Comparison of ENCODE assay signal across 1 mouse cellular context in the genomic region with DNA sequence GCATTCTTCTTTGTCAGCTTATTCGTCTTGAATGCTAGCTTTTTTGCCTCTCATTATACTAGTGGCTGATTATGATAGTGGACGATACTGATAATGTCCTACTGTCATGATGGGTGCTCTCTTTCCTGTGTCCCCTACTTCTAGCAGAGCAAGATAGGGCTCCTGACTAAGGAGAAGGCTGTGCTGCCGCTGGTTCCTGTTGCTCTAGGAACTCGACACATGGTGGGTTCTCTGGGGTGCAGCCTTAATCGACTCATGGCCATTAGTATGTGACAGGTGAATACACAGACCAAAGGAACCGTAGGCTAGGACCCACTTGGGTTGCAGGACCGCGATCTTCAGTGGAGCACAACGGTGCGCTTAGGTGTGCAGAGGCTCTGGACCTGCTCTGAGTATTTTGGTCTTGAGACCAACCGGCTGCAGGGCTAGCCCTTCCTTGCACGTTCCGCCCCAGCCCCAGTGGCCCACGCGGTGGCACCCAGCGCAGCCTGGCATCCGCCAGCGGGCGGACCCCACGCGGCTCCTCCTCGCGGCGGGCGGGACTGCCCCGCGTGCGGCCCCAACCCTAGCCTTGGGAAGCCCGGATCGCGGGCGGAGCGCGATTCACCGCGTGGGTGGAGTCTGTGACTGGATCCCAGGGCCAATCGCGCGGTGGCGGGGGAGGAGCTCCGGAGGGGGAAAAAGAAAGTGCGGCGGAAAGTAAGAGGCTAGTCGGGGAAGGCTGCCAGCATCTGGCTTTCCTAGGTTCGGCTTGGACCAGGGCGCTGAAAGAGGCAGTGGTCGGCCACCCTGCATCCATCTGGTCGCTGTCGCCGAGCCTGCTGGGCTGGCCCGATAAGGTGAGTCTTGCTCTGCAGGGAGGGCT.
TF ChIP-seq lines count a peak whose summit lies in the region.

TSS of gene Il1rap (plus strand) at position 657 of the 865 bp plus-strand sequence.

TF ChIP-seq in CH12.LX, 34 proteins besides CTCF, POLR2A, EP300 and RAD21 (continued from another document):
- TF ChIP-seq NELFE (IDR thresholded peaks at IDR 0.05; ENCODE audit: low read depth, low read length) (peak; percentile 92), IRF4 (IDR thresholded peaks at IDR 0.05; ENCODE audit: low read depth, low read length) (peak; percentile 69), NRF1 (IDR thresholded peaks at IDR 0.05; ENCODE audit: low read depth, low read length) (no peak), HCFC1 (IDR thresholded peaks at IDR 0.05; ENCODE audit: low read depth, low read length) (no peak; the same call in 1 of the 2 replicates), MAFK (IDR thresholded peaks at IDR 0.05; ENCODE audit: insufficient replicate concordance, low read length) (no peak), TCF12 (IDR thresholded peaks at IDR 0.05; ENCODE audit: low read depth, low read length) (peak; percentile 81), MEF2A (IDR thresholded peaks at IDR 0.05; ENCODE audit: borderline replicate concordance, low read depth, low read length) (0 out of 2 replicates have a peak, but pooled peaks have one; percentile 11), MAZ (IDR thresholded peaks at IDR 0.05; ENCODE audit: low read depth, low read length) (peak; percentile 41; the same call in 1 of the 2 replicates), MAX (IDR thresholded peaks at IDR 0.05; ENCODE audit: low read length) (peak; percentile 75; the same call in 1 of the 2 replicates)
